Mouse (Mus musculus) small intestine, adult 2 months (tissue): Measurements from ENCODE around the gene Timp2.

Source experiments
- CTCF ChIP-seq: fragments of 200-500 bp; IDR thresholded peaks from 2 replicates; pipeline ENCODE4 v1.5.1; 2012; ENCODE audit warnings: low read depth, mild to moderate bottlenecking, control low read depth, inconsistent platforms, low read length, moderate library complexity, mixed read lengths; ENCODE audit not compliant: insufficient replicate concordance, insufficient read length; ENCODE audit errors: extremely low read depth
- POLR2A ChIP-seq: fragments of 200-500 bp; IDR thresholded peaks from 2 replicates; pipeline ENCODE4 v1.6.1; 2012; ENCODE audit warnings: low read depth, mild to moderate bottlenecking, control low read depth, inconsistent platforms, low read length, moderate library complexity

DNA sequence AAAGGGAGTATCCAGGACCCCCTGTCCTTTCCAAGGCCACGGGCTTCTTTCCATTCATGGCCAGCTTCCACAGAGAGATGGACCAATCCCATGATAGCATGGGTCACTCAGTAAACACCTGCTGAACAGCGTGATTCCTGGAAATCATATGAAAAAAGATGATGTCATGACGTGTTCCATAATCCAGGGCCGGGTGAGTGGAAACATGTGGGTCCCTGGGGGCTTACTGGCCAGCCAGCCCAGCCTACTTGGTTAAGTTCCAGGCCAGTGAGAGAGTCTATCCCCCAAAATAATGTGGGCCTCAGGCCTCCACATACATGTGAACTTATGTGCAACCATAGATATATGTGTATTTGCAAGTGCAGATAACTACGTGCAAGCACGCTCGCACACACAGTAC lies 16.3 kb upstream of the Timp2 start:
- TF ChIP-seq CTCF (no peak), POLR2A (no peak)
